Mouse (Mus musculus): ENCODE data around the gene Fgf2. TPM values are rescaled to one million over a fixed set of nuclear protein-coding genes. Genes with fewer than 3 reads are reported as not detected.

Gene Fgf2
- polyA plus RNA-seq, 1 experiment from 2014 or later = 1.4 TPM

- H3K4me3 ChIP-seq = no peak overlapping the region
- no peaks in the 10 kb centered on the region for H3K36me3 ChIP-seq
- no peak overlapping the region for H3K4me2 ChIP-seq
- no peaks in the 10 kb centered on the region for H3K27me3 ChIP-seq
- no peaks in the 10 kb centered on the region for H3K9me3 ChIP-seq (replicated peaks)
- H3K9ac ChIP-seq = no peak overlapping the region
- H3K4me1 ChIP-seq (replicated peaks) = no peaks in the 10 kb centered on the region
- H3K27ac ChIP-seq = no peak overlapping the region
- WGBS = 61% methylated on average over 9 of the region's 9 CpGs
- no peak for ATAC-seq (replicated peaks; ENCODE audit: insufficient number of reproducible peaks, insufficient read depth, low FRiP score, low read depth)
These were observed 12.6 kb downstream of the Fgf2 start for GRCm38 (mm10) chr3:37360729-37361128.

GRCm38 (mm10) chr3:37365144-37365543 is 17.0 kb downstream of the Fgf2 start:
- Histone ChIP-seq H3K9me3 (replicated peaks) (no peaks in the 10 kb centered on the region), H3K9ac (no peak overlapping the region), H3K27ac (no peak overlapping the region), H3K27me3 (no peaks in the 10 kb centered on the region), H3K4me1 (replicated peaks) (peaks cover 11% of the 10 kb centered on the region), H3K36me3 (no peaks in the 10 kb centered on the region), H3K4me2 (no peak overlapping the region), H3K4me3 (no peak overlapping the region)
- WGBS = 78% methylated on average over 4 of the region's 4 CpGs
- no peak for ATAC-seq (replicated peaks; ENCODE audit: insufficient number of reproducible peaks, insufficient read depth, low FRiP score, low read depth)

GRCm38 (mm10) chr3:37365976-37366375 is 17.8 kb downstream of the Fgf2 start:
- WGBS = 37% methylated on average over 3 of the region's 3 CpGs
- Histone ChIP-seq H3K36me3 (no peaks in the 10 kb centered on the region), H3K4me1 (replicated peaks) (peaks cover 11% of the 10 kb centered on the region), H3K4me3 (no peak overlapping the region), H3K27me3 (no peaks in the 10 kb centered on the region), H3K9me3 (replicated peaks) (no peaks in the 10 kb centered on the region), H3K9ac (no peak overlapping the region), H3K27ac (no peak overlapping the region), H3K4me2 (no peak overlapping the region)
- ATAC-seq (replicated peaks; ENCODE audit: insufficient number of reproducible peaks, insufficient read depth, low FRiP score, low read depth) = no peak

- Histone ChIP-seq H3K4me3 (no peak overlapping the region), H3K4me1 (replicated peaks) (peaks cover 11% of the 10 kb centered on the region), H3K4me2 (no peak overlapping the region), H3K9me3 (replicated peaks) (no peaks in the 10 kb centered on the region), H3K9ac (no peak overlapping the region), H3K27me3 (no peaks in the 10 kb centered on the region), H3K36me3 (no peaks in the 10 kb centered on the region), H3K27ac (no peak overlapping the region)
- 37% methylated on average over 4 of the region's 4 CpGs for WGBS
- 0 out of 2 replicates have a peak, but pooled peaks have one; percentile 53 for ATAC-seq (replicated peaks; ENCODE audit: insufficient number of reproducible peaks, insufficient read depth, low FRiP score, low read depth)
These were observed 18.4 kb downstream of the Fgf2 start for GRCm38 (mm10) chr3:37366381-37367053.

GRCm38 (mm10) chr3:37370407-37370806 is 22.3 kb downstream of the Fgf2 start:
- Histone ChIP-seq H3K4me1 (replicated peaks) (peaks cover 11% of the 10 kb centered on the region), H3K4me2 (no peak overlapping the region), H3K27ac (no peak overlapping the region), H3K36me3 (no peaks in the 10 kb centered on the region), H3K9ac (no peak overlapping the region), H3K4me3 (no peak overlapping the region), H3K9me3 (replicated peaks) (no peaks in the 10 kb centered on the region), H3K27me3 (no peaks in the 10 kb centered on the region)
- 40% methylated on average over 4 of the region's 4 CpGs for WGBS
- no peak for ATAC-seq (replicated peaks; ENCODE audit: insufficient number of reproducible peaks, insufficient read depth, low FRiP score, low read depth)

- Histone ChIP-seq H3K27ac (no peak overlapping the region), H3K9ac (no peak overlapping the region), H3K9me3 (replicated peaks) (no peaks in the 10 kb centered on the region), H3K36me3 (no peaks in the 10 kb centered on the region), H3K4me1 (replicated peaks) (no peaks in the 10 kb centered on the region; the same call in 1 of the 2 replicates), H3K4me2 (no peak overlapping the region), H3K27me3 (no peaks in the 10 kb centered on the region), H3K4me3 (no peak overlapping the region)
- WGBS = 77% methylated on average over 11 of the region's 11 CpGs
- no peak for ATAC-seq (replicated peaks; ENCODE audit: insufficient number of reproducible peaks, insufficient read depth, low FRiP score, low read depth)
These were observed 25.6 kb downstream of the Fgf2 start for GRCm38 (mm10) chr3:37373712-37374111.

- H3K4me1 ChIP-seq (replicated peaks) = peaks cover 17% of the 10 kb centered on the region
- H3K27ac ChIP-seq = no peak overlapping the region
- no peak overlapping the region for H3K9ac ChIP-seq
- H3K27me3 ChIP-seq = no peaks in the 10 kb centered on the region
- H3K36me3 ChIP-seq = no peaks in the 10 kb centered on the region
- ATAC-seq (replicated peaks; ENCODE audit: insufficient number of reproducible peaks, insufficient read depth, low FRiP score, low read depth) = no peak
- H3K4me3 ChIP-seq = no peak overlapping the region
- no peaks in the 10 kb centered on the region for H3K9me3 ChIP-seq (replicated peaks)
- H3K4me2 ChIP-seq = no peak overlapping the region
- WGBS = 82% methylated on average over 6 of the region's 6 CpGs
These were observed 29.8 kb downstream of the Fgf2 start for GRCm38 (mm10) chr3:37377926-37378325.

- Histone ChIP-seq H3K27ac (no peak overlapping the region), H3K4me1 (replicated peaks) (peaks cover 22% of the 10 kb centered on the region), H3K4me2 (no peak overlapping the region), H3K36me3 (no peaks in the 10 kb centered on the region), H3K9me3 (replicated peaks) (no peaks in the 10 kb centered on the region), H3K4me3 (no peak overlapping the region), H3K27me3 (no peaks in the 10 kb centered on the region), H3K9ac (no peak overlapping the region)
- ATAC-seq (replicated peaks; ENCODE audit: insufficient number of reproducible peaks, insufficient read depth, low FRiP score, low read depth) = 0 out of 2 replicates have a peak, but pooled peaks have one; percentile 41
- WGBS = 58% methylated on average over 6 of the region's 6 CpGs
These were observed 30.3 kb downstream of the Fgf2 start for GRCm38 (mm10) chr3:37378412-37378811.

- H3K36me3 ChIP-seq = no peaks in the 10 kb centered on the region
- H3K4me2 ChIP-seq = no peak overlapping the region
- H3K4me1 ChIP-seq (replicated peaks) = peaks cover 23% of the 10 kb centered on the region
- WGBS = 81% methylated on average over 14 of the region's 14 CpGs
- H3K9me3 ChIP-seq (replicated peaks) = no peaks in the 10 kb centered on the region
- no peak overlapping the region for H3K4me3 ChIP-seq
- peak overlapping the region; percentile 68 for H3K27ac ChIP-seq
- H3K27me3 ChIP-seq = no peaks in the 10 kb centered on the region
- no peak for ATAC-seq (replicated peaks; ENCODE audit: insufficient number of reproducible peaks, insufficient read depth, low FRiP score, low read depth)
- H3K9ac ChIP-seq = no peak overlapping the region
These were observed 31.1 kb downstream of the Fgf2 start for GRCm38 (mm10) chr3:37379201-37379600.

GRCm38 (mm10) chr3:37379930-37380881 is 32.1 kb downstream of the Fgf2 start:
- Histone ChIP-seq H3K9me3 (replicated peaks) (no peaks in the 10 kb centered on the region), H3K4me2 (no peak overlapping the region), H3K9ac (no peak overlapping the region), H3K4me1 (replicated peaks) (peaks cover 23% of the 10 kb centered on the region), H3K36me3 (no peaks in the 10 kb centered on the region), H3K4me3 (no peak overlapping the region), H3K27me3 (no peaks in the 10 kb centered on the region), H3K27ac (peak overlapping the region; percentile 68)
- ATAC-seq (replicated peaks; ENCODE audit: insufficient number of reproducible peaks, insufficient read depth, low FRiP score, low read depth) = peak; percentile 36; the same call in 1 of the 2 replicates
- 47% methylated on average over 18 of the region's 18 CpGs for WGBS

GRCm38 (mm10) chr3:37381457-37381856 is 33.3 kb downstream of the Fgf2 start:
- Histone ChIP-seq H3K27me3 (no peaks in the 10 kb centered on the region), H3K9ac (no peak overlapping the region), H3K27ac (peak overlapping the region; percentile 68; the same call in 1 of the 2 replicates), H3K4me2 (no peak overlapping the region), H3K4me1 (replicated peaks) (peaks cover 23% of the 10 kb centered on the region), H3K4me3 (no peak overlapping the region), H3K9me3 (replicated peaks) (no peaks in the 10 kb centered on the region), H3K36me3 (no peaks in the 10 kb centered on the region)
- WGBS = 66% methylated on average over 6 of the region's 6 CpGs
- ATAC-seq (replicated peaks; ENCODE audit: insufficient number of reproducible peaks, insufficient read depth, low FRiP score, low read depth) = no peak

Data from heart, embryonic 15.5 days (tissue).